Mouse (Mus musculus) cerebellum, adult 2 months (tissue): ENCODE measurements around the gene Mt1. TPM values are rescaled to one million over a fixed set of nuclear protein-coding genes. Genes with fewer than 3 reads are reported as not detected.

ENCODE experiments used
- DNase-seq, 2 experiments: peaks; one replicate each; pipeline ENCODE4 v3.0.0; 2021
- H3K27ac ChIP-seq: fragments of 200-500 bp; 2 replicates; pipeline ENCODE4 v1.5.1; 2012; ENCODE audit warnings: low read length, control low read depth, inconsistent platforms; ENCODE audit not compliant: insufficient read depth
- H3K27me3 ChIP-seq: fragments of 200-500 bp; 2 replicates; pipeline ENCODE4 v1.6.1; 2012; ENCODE audit warnings: inconsistent platforms, mild to moderate bottlenecking, low read length, moderate library complexity; ENCODE audit not compliant: control insufficient read depth, insufficient read depth
- H3K4me1 ChIP-seq: fragments of 200-500 bp; 2 replicates; pipeline ENCODE4 v1.6.1; 2011; ENCODE audit warnings: low read length; ENCODE audit not compliant: control insufficient read depth, insufficient read depth
- H3K4me3 ChIP-seq: fragments of 200-500 bp; replicated peaks from 2 replicates; pipeline ENCODE3; 2011; ENCODE audit warnings: mild to moderate bottlenecking, low read depth, low read length, control low read depth; ENCODE audit not compliant: insufficient read depth
- CTCF ChIP-seq: fragments of 200-500 bp; IDR thresholded peaks from 2 replicates; pipeline ENCODE4 v1.5.1; 2011; ENCODE audit warnings: low read depth, mild to moderate bottlenecking, control low read depth, low read length, moderate library complexity, borderline replicate concordance; ENCODE audit not compliant: insufficient read depth
- POLR2A ChIP-seq: fragments of 200-500 bp; IDR thresholded peaks from 2 replicates; pipeline ENCODE4 v1.6.1; 2011; ENCODE audit warnings: low read length, control low read depth, borderline replicate concordance; ENCODE audit not compliant: insufficient read depth
- WGBS: fragments of 180-500 bp; shearing (Covaris S2); methylation state at CpG from one replicate; pipeline ENCODE4 v1.1.7; 2018; 5-methylcytosine and 5-hydroxymethylcytosine counted together
- polyA plus RNA-seq: library from polyadenylated mRNA; depleted of rRNA; stranded (reverse); fragments of >200 nt; gene quantifications from 2 replicates; pipeline ENCODE4 v1.2.3, GENCODE M21; 2012

Mt1 gene
- polyA plus RNA-seq, 1 experiment: 1,145 TPM

DNA sequence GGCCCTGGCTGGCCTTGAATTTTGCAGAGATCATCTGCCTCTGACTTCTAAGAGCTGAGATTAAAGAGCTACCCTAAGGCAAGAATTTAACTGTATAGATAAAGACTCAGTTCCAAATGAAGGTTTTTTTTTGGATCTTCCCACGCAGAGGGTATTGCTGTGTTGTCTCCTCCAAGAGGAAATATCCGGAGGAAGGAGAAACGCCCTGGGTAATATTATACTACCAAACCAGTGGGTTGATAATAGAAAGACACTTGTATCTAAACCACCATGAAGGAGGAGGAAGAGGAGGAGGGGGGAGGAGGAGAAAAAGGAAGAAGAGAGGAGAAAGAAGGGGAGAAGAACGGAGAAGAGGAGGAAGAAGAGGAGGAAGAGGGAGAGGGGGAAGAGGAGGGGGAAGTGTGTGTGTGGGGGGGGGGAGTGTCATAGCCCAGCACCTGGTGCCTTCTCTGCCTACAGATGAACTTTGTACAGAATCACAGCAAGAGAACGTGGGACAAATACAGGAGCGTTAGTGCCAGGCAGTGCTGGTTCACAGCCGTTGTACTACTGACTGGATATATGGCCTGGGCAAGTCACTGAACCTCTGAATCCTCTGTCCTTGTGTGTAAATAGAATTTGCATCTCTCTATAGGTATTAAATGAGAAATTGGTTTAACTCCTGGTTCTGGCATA, 1.0 kb upstream of the Mt1 start:
- Histone ChIP-seq H3K4me3 (no peak overlapping the region), H3K4me1 (peaks cover 6% of the 10 kb centered on the region), H3K27ac (no peak overlapping the region; the same call in 1 of the 2 replicates), H3K27me3 (no peaks in the 10 kb centered on the region)
- no peak for DNase-seq
- 88% methylated on average over 7 of the region's 7 CpGs for WGBS
- TF ChIP-seq POLR2A (no peak), CTCF (no peak)

DNA sequence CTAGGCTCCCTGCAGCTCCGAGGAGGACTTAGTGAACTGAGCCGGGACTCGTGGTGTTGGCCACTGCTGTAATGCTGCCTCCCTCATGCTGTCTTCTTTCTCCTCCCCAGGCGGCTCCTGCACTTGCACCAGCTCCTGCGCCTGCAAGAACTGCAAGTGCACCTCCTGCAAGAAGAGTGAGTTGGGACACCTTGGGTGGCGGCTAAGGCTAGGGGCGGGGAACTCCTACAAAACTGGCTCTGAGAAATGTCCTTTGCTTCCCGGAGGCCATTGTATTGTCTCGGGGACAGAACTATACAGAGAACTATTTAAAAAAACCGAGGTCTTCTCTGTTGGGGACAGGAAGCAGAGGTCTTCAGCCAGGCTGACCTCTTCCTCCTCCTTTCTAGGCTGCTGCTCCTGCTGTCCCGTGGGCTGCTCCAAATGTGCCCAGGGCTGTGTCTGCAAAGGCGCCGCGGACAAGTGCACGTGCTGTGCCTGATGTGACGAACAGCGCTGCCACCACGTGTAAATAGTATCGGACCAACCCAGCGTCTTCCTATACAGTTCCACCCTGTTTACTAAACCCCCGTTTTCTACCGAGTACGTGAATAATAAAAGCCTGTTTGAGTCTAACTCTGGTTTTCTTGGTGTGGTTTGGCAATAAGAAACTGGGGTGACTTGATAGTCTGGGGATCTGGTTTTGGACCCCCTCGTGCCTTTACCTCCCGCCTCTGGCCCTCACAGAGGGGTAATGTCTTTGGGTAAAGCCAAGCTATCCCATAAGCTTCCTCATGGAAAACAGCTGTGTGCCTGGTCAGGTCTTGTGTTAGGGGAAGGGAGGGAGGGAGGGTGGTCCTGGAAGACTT, 1.1 kb downstream of the Mt1 start:
- peak in 1 of 2 experiments; percentile 27 for DNase-seq
- TF ChIP-seq CTCF: no peak
- H3K4me1 ChIP-seq: peaks cover 6% of the 10 kb centered on the region
- WGBS: 12% methylated on average over 25 of the region's 25 CpGs
- peak overlapping the region; percentile 90 for H3K4me3 ChIP-seq
- H3K27ac ChIP-seq: peak overlapping the region; percentile 32; the same call in 1 of the 2 replicates
- H3K27me3 ChIP-seq: peaks cover 2% of the 10 kb centered on the region; the same call in 1 of the 2 replicates

GRCm38 (mm10) chr8:94180561-94180908, 1.7 kb downstream of the Mt1 start:
- peaks cover 2% of the 10 kb centered on the region; the same call in 1 of the 2 replicates for H3K27me3 ChIP-seq
- H3K4me1 ChIP-seq: peaks cover 6% of the 10 kb centered on the region
- TF ChIP-seq POLR2A (no peak), CTCF (no peak)
- H3K4me3 ChIP-seq: no peak overlapping the region
- WGBS: 97% methylated on average over 1 of the region's 1 CpGs
- no peak for DNase-seq
- no peak overlapping the region for H3K27ac ChIP-seq

- peaks cover 2% of the 10 kb centered on the region; the same call in 1 of the 2 replicates for H3K27me3 ChIP-seq
Measured at GRCm38 (mm10) chr8:94182055-94182929, 3.4 kb downstream of the Mt1 start.

DNA sequence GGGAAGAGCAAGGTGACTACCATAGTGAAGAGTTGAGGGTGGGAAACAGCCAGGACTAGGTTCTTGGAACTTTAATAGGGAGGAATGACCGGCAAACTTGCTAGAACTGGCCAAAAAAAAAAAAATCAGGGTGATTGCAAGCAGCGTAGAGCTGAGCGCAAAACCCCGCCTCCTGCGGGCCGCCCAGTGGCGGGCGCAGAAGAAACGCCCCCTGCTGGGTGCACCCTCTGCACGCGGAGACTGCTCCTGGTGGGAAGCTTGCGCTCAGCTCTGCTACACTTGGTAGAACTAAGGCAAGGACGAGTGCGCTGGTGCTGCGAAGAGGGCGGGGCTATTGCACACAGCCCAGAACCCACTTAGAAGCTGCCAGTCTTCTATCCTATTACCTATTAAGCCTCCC, 4.2 kb downstream of the Mt1 start:
- H3K27ac ChIP-seq: no peak overlapping the region
- 2% methylated on average over 16 of the region's 16 CpGs for WGBS
- H3K27me3 ChIP-seq: peaks cover 2% of the 10 kb centered on the region; the same call in 1 of the 2 replicates
- H3K4me1 ChIP-seq: peaks cover 6% of the 10 kb centered on the region
- DNase-seq: peak; percentile 34 to 36
- TF ChIP-seq CTCF (0 out of 2 replicates have a peak, but pooled peaks have one; percentile 14), POLR2A (no peak)
- peak overlapping the region; percentile 25 for H3K4me3 ChIP-seq

More at GRCm38 (mm10) chr8:94182055-94182929, 3.4 kb downstream of the Mt1 start:
- WGBS: 80% methylated on average over 13 of the region's 13 CpGs
- Histone ChIP-seq H3K4me3 (no peak overlapping the region), H3K4me1 (peaks cover 6% of the 10 kb centered on the region), H3K27ac (no peak overlapping the region)
- no peak for TF ChIP-seq CTCF
- TF ChIP-seq POLR2A: no peak
- no peak for DNase-seq

DNA sequence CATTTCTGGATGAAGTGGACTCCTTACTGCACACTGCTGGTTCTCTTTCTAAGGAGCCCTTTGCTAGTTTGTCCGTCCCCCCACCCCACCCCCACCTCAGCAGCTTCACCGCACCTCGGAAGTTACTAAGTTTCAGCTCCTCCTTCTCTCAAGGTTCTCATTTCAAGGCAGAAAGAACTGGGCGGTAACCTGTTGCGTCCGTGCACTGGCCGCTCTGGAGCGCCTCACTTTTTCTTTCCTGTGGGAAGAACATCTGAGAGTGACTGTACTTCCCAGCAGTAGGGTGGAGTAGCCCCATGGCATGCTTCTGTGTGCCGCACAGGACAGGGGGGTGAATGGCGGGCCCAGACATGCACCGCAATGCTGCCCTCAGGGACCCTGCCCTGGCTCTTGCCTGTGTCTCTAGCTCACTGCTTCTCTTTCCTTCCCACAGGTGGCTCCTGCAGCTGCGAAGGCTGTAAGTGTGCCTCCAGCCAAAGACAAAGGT, 5.5 kb downstream of the Mt1 start:
- 58% methylated on average over 12 of the region's 12 CpGs for WGBS
- no peak for DNase-seq
- H3K27me3 ChIP-seq: peaks cover 2% of the 10 kb centered on the region; the same call in 1 of the 2 replicates
- TF ChIP-seq POLR2A: no peak
- TF ChIP-seq CTCF: no peak
- peaks cover 6% of the 10 kb centered on the region for H3K4me1 ChIP-seq
- H3K27ac ChIP-seq: no peak overlapping the region
- no peak overlapping the region for H3K4me3 ChIP-seq

- WGBS: 75% methylated on average over 6 of the region's 6 CpGs
- Histone ChIP-seq H3K27ac (no peak overlapping the region), H3K27me3 (peaks cover 2% of the 10 kb centered on the region; the same call in 1 of the 2 replicates), H3K4me3 (no peak overlapping the region), H3K4me1 (no peaks in the 10 kb centered on the region)
- TF ChIP-seq POLR2A (no peak), CTCF (no peak)
- DNase-seq: no peak
Measured at GRCm38 (mm10) chr8:94185791-94186190, 6.9 kb downstream of the Mt1 start.

GRCm38 (mm10) chr8:94186542-94186941, 7.7 kb downstream of the Mt1 start:
- peak overlapping the region; percentile 12 for H3K4me3 ChIP-seq
- 9% methylated on average over 17 of the region's 17 CpGs for WGBS
- H3K4me1 ChIP-seq: no peaks in the 10 kb centered on the region
- H3K27me3 ChIP-seq: peaks cover 2% of the 10 kb centered on the region; the same call in 1 of the 2 replicates
- no peak overlapping the region for H3K27ac ChIP-seq
- TF ChIP-seq CTCF (peak; percentile 76), POLR2A (no peak)
- DNase-seq: peak; percentile 79 to 82
